Mouse (Mus musculus) frontal cortex, postnatal 10 days (tissue): Measurements from ENCODE around the gene Npc2.

Experiments
- DNase-seq, 2 experiments: peaks; one replicate each; pipeline ENCODE4 v3.0.0; 2022; ENCODE audit warnings: low spot score in 2 of 2, mixed read lengths in 1 of 2

Gene Npc2

GRCm38 (mm10) chr12:84772726-84773441 is at the start of gene Npc2, which contains the start of gene Isca2:
Npc2 (minus strand) TSS chr12:84773152.
Isca2 (plus strand) TSS chr12:84773251.
- peak; percentile 94 to 97 for DNase-seq

DNA sequence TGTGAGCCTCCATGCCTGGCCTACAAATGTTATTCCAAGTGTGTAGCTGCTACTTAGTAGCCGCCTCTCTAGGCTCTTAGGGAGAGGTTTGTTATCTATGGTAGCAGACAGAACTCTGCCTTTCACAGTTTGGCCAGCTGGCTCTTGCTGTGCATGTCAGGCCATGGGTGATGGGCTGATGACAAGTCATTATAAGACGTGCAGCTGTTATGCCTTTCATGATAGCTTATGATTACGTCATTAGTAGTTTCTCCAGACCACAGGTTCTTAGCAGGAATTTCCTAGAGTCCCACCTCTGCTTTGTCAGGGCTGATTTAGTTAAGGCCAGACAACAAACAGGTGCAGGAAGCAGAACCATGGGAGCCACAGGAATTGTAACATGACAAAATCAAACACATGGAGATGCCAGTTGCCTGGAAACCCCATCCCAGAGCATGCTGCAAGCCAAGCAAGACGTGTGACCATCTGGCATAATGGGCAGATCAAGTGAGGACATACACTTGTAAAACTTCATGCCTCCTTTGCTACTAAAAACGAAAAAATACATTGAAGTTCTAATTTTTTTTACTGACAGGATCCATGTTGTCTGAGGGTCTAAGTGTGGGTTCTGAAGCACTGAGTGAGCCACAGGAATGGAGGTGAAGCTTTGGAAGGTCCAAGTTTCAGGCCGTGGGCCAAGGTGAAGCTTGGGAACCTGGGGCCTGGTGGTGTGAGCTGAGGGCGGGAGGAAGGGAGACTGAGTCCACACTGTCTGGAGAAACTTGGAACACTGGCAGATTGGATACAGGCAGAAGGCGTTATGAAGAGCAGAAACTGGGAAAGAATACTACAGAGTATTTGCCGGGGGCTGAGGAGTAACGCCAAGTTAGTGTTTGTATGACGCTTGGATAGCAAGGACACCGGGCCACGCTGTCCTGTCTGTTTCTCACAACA is 46.5 kb upstream of the Npc2 start:
- peak; percentile 42 to 49 for DNase-seq

DNA sequence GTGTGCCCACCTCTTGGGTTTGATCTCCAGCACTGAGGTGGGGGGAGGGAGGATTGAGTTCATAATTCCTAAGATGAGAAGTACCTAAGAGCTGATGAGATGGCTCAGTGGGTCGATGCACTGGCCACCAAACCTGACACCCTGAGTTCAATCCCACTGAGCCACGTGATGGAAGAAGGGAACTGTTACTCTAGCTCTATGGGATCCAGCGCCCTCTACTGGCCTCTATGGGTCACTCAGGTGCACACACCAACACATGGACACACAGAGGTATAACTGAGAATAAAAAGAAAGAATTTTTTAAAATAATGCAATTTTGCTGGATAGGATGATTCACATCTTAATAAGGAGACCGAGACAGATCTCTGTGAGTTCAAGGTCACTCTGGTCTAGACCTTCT is 45.5 kb upstream of the Npc2 start:
- DNase-seq, result no peak

DNA sequence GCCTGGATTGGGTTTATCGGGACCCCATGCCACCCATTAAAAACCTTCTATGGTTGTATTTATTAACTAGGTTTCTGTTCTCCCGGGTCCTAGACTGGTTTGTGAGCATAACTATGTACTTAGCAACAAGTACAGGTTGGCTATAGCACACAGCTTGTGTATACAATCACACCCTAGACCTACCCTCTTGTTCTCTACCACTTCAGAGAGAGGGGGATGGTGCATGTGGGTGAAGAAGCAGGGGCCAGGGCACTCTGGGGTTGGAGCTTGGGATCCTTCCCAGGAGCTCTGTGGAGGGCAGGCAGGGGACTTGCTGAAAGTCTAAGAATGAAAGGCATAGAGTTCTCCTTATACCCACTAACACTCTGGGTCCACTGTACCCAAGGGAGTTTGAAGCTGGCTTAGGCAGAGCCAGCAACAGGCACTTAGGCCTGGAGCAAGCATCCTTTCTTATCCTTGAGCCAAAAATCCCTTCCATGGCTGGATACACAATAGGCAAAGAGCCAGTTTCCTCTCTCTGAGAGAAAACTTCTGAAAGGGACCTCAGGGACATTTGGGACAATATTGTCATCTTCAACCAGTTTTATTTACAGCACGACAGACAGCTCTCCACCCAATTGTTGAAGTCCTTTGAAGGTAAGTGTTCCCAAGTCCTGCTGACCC is 41.8 kb upstream of the Npc2 start:
- DNase-seq, result no peak

DNA sequence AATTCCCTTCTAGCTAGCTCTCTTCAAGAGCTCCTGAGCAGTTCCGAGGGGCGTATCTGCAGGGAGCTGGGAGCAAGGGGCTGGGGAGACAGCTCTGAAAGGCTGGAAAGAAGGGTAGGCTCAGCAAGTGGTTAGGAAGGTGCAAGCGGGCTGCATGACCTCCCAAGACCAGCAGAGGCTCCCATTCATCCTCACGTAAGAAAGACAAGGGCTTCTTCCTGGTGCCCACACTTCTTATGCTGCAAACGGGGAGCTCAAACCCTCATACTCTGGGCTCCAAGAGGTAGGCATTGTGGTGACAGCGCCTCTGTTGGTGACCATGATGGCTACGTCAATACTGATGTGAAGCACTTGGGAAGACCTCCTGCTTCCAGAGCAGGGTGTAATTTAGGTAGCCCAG is 40.8 kb upstream of the Npc2 start:
- no peak for DNase-seq

DNA sequence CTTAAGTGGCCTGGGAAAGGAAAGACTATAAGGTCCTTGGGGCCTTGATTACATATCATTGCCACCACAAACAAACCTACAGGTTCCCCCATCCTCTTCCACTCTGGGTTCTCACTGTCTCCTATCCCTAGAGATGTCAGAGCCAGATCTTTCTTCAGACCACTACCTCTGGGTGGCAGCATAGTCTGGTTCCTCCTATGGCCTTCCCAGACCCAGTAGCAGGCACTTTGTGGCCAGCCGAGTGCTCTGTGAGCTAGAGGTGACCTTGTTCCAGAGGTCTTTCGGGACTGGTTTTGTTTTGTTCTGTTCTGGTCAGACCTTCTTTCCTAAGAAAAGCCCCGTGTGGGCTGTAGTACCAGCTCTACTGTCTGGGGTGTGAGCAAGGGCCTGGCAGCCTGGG is 39.1 kb upstream of the Npc2 start:
- no peak for DNase-seq

GRCm38 (mm10) chr12:84811510-84811909 is 38.6 kb upstream of the Npc2 start:
- DNase-seq, result no peak

DNA sequence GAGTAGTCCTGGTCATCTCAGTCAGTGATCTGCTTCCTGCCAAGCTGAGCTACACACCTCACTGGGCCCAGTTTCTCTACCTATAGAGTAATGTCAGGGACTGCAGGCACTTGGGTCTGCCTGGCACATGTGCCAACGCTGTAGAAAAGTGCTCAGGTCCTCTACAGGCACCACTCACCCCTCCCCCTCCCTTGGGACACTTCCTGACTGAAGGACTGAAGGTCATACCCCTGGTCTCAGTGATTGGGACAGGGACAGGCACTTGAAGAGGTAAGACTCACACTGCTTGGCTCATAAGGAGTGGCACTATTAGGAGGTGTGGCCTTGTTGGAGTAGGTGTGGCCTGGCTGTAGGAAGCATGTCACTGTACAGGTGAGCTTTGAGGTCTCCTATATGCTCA is 37.9 kb upstream of the Npc2 start:
- no peak for DNase-seq

DNA sequence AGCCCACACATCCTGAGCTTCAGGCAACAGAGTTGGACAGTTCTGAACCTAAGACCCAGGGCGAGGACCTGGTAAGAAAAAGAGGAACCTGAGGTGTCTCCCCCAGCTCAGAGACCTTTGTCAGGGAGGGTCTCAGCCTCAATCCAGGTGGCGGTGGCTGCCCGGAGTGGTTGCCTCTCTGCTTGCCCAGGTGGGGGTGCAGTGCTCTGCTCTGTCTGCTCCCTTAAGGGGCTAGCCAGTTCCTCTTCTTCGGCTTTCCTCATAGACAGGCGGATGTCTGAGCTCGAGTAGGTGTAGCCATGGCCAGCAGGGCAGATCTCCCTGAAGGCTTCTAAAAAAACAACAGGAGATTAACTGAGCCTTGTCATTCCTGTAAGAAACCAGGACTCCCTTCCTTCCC is 36.1 kb upstream of the Npc2 start:
- DNase-seq, result no peak

DNA sequence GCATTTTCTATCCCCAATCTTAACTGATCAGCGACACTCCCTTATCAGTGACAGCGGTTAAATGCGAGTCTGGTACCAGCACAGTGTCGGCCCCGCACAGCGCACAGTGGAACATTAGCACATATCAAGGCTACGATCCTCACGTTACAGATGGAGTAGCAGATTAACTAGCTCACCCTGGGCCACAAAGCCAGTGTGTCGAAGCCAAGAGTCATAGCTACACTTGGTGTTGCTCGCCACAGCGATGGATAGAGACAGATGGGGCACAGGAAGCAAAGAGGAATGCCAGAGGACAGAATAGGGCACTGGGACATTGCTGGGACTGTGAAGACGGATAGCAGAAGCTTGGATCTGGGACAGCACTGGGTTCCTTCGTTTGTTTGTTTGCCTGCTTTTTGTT is 34.4 kb upstream of the Npc2 start:
- no peak for DNase-seq

DNA sequence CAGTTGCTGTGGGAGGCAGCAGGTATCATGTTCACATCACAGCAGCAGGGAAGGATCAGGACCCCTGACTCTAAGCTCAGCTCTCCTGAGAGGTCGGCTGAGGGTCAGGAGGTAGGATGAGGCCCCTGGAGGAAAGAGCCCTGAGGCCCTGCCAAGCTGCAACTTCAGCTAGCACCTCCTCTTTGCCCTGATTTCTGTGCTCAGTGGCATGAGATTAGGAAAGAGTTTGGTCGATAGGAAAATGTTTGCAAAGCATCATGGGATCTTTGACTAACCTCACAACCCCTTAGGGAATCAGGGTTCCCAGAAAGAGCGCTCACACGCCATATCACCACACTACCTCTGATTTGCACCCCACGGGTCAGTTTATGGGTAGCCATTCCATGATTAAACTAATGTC is 33.8 kb upstream of the Npc2 start:
- no peak for DNase-seq

GRCm38 (mm10) chr12:84806010-84806409 is 33.1 kb upstream of the Npc2 start:
- DNase-seq, result no peak

- no peak for DNase-seq
Measured at GRCm38 (mm10) chr12:84805228-84805842, 32.4 kb upstream of the Npc2 start.

GRCm38 (mm10) chr12:84802625-84803024 is 29.7 kb upstream of the Npc2 start:
- no peak for DNase-seq

DNA sequence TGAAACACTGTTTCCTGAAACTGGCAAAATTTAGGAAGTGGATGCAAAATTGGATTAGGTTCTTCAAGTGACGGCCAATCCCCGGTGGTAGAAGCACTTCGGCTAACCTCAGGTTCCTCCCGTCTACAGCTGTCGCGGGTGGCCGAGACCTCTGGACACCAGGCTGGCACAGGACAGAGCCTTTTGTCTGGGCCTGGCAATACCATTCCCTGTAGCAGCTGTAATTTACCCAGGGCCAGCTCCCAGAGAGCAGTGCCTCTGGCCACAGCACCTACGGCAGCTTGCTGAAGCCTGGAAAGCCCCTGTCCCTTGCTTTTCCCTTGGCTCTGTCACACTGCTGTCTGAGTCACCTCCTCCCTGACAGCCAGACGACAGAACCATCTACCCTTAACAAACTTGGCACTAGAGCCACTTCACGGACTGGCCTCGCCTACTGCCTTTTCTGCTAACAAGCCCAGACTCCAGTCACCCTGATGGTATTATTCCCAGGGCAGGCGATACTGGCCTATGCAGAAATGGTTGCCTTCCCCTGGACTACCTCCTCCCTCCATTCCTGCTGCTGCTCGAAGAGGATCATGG is 28.7 kb upstream of the Npc2 start:
- no peak for DNase-seq

DNA sequence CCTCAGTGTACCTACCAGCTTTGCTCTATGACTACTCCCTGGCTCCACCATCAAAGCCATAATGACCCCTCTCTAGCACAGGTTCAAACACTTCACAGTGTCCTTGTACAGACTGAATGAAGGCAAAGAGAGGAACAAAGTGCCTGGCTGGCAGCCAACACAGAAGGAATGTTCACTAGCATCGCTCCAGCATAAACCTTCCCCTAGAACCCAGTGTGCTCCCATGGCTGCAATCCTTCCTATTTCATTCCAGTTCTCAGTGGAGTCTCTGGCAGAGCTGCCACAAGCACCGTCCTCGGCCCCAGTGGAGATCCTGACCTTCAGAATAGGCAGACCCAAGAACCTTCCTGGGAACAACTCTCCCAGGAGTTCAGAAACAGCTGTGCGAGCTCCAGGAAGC is 27.5 kb upstream of the Npc2 start:
- DNase-seq, result no peak

- DNase-seq, result no peak
Measured at GRCm38 (mm10) chr12:84799086-84799485, 26.1 kb upstream of the Npc2 start.

- no peak for DNase-seq
Measured at GRCm38 (mm10) chr12:84794647-84795046, 21.7 kb upstream of the Npc2 start.

DNA sequence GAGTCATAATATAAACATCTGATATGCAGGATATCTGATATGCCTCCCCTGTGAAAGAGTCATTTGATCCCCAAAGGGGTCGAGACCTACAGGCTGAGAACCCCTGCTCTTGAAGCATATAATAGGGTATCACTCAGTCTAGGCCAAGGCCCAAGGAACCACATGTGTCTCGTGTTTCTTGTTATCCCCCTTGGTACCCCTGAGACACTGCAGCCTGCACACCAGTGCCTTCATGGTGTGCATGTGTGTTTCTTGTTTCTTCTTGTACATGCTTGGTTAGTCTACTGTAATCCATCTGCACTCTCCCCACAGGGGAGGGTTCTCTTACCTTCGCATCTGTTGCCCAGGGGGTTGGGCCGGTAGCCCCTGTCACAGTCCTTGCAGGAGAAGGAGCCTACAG is 19.7 kb upstream of the Npc2 start:
- no peak for DNase-seq

DNA sequence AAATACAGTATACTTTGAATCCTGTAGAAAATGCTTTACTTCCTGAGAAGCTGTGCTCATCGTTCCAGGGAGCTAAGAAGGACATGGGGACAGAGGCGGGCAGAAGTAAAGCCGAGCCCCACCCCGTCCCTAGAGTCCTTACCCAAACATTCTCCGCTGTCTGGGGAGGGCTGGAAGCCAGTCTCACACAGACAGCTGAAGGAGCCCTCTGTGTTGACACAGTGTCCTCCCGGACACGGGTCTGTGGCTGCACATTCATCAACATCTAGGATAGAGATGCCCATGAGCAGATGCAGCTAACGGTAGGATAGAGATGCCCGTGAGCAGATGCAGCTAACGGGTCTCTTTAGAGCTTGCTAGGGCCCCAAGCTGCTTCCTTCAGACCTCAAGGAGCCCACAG is 17.9 kb upstream of the Npc2 start:
- DNase-seq, result no peak

DNA sequence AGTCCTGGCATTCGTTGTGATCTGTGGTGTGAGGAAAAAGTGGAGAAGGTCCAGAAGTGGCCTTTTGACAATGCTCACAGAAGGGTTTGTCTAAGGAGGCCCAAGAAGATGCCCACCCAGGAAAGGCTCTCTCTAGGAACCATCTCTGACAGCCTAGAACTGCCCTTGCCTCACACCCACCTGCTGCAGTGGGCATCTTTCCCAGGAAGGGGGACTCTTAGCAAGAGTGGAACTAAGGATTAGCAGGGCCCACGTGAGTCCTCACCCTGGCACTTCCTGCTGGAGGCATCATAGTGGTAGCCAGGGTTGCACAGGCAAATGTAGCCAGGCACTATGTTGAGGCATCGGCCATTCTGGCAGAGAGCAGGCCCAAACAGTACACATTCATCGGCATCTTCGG is 13.1 kb upstream of the Npc2 start:
- no peak for DNase-seq
